Mouse (Mus musculus) heart, postnatal 0 days (tissue): ENCODE data around the gene Rpe. TPM values are rescaled to one million over a fixed set of nuclear protein-coding genes. Genes with fewer than 3 reads are reported as not detected.

ENCODE experiments used
- ATAC-seq: fragments of 200-750 bp; cut with Nextera tagmentation; 2 replicates; pipeline ENCODE4 v1.8.0; 2017; ENCODE audit warnings: low read depth, moderate number of reproducible peaks, moderate library complexity; ENCODE audit not compliant: insufficient read depth
- DNase-seq: peaks from one replicate; pipeline ENCODE4 v3.0.0-alpha.2; 2016; ENCODE audit warnings: low spot score
- H3K27ac ChIP-seq: fragments of 300-500 bp; sonication (generic); 2 replicates; pipeline ENCODE4 v1.5.1; 2014; ENCODE audit warnings: low read depth, mild to moderate bottlenecking
- H3K27me3 ChIP-seq: fragments of 300-500 bp; sonication (generic); 2 replicates; pipeline ENCODE4 v1.6.1; 2014; ENCODE audit warnings: low read length, mixed read lengths; ENCODE audit not compliant: control insufficient read depth, insufficient read depth
- H3K36me3 ChIP-seq: fragments of 300-500 bp; sonication (generic); replicated peaks from 2 replicates; pipeline ENCODE4 v1.6.1; 2014; ENCODE audit warnings: low read length, mixed read lengths; ENCODE audit not compliant: control insufficient read depth, insufficient read depth
- H3K4me1 ChIP-seq: fragments of 300-500 bp; sonication (generic); 2 replicates; pipeline ENCODE4 v1.6.1; 2014; ENCODE audit warnings: antibody characterized with exemption; ENCODE audit not compliant: control insufficient read depth, insufficient read depth
- H3K4me2 ChIP-seq: fragments of 300-500 bp; sonication (generic); 2 replicates; pipeline ENCODE4 v1.6.1; 2014; ENCODE audit warnings: low read depth, mild to moderate bottlenecking, low read length, moderate library complexity
- H3K4me3 ChIP-seq: fragments of 300-500 bp; sonication (generic); 2 replicates; pipeline ENCODE4 v1.5.1; 2014; ENCODE audit warnings: low read depth, low read length
- H3K9ac ChIP-seq: fragments of 300-500 bp; sonication (generic); replicated peaks from 2 replicates; pipeline ENCODE4 v1.6.1; 2014; ENCODE audit warnings: low read depth, low read length, mixed read lengths
- H3K9me3 ChIP-seq: fragments of 300-500 bp; sonication (generic); replicated peaks from 2 replicates; pipeline ENCODE4 v1.6.1; 2016; ENCODE audit warnings: low read length; ENCODE audit not compliant: control insufficient read depth
- CTCF ChIP-seq: IDR thresholded peaks from 2 replicates; pipeline ENCODE4 v1.5.1; 2016; ENCODE audit warnings: antibody characterized with exemption, control low read depth, low read depth
- EP300 ChIP-seq: IDR thresholded peaks from 2 replicates; pipeline ENCODE4 v1.6.1; 2016; ENCODE audit warnings: antibody characterized with exemption, low read depth
- WGBS: fragments of 180-500 bp; shearing (Covaris S2); extraction: QIAGEN DNeasy Blood & Tissue Kit; methylation state at CpG from one replicate; pipeline ENCODE4 v1.1.7; 2014; 5-methylcytosine and 5-hydroxymethylcytosine counted together
- polyA plus RNA-seq: library from polyadenylated mRNA; unstranded; fragments of >200 nt; fragmentation: Nextera tagmentation; extraction: Ambion mirVana; gene quantifications from 2 replicates; pipeline ENCODE4 v1.2.1, GENCODE M21; 2015
- total RNA-seq: library from RNA; depleted of rRNA; stranded (reverse); fragments of >200 nt; gene quantifications from 2 replicates; pipeline ENCODE4 v1.2.3, GENCODE M21; 2014; ENCODE audit warnings: low replicate concordance; rRNA removed

Rpe gene
- total and polyA plus RNA-seq, 2 experiments from 2014 or later, result 16.6 to 17.4 TPM

DNA sequence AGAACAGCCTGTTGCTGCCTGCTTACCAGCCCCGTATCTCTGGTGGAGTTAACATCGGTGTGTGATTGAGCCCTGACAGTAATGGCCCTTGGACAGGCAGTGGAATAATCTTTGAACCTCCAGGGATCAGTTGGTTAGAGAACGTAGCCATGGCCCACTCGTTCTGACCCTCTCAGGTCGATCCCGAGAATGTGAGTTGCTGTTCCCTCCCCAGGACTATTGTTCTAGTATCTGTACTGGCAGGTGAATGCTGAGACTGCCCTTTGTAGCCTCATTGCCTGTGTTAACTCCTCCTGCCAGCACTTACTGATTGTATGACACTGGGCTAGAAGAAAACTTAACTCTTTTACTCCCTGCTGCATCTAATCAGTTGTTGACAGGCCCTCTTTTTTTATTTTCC, 3.9 kb downstream of the Rpe start:
- Histone ChIP-seq H3K9ac (no peak overlapping the region), H3K36me3 (peaks cover 6% of the 10 kb centered on the region; the same call in 1 of the 2 replicates), H3K4me3 (no peak overlapping the region), H3K27ac (no peak overlapping the region), H3K27me3 (no peaks in the 10 kb centered on the region), H3K9me3 (no peaks in the 10 kb centered on the region), H3K4me2 (no peak overlapping the region), H3K4me1 (peaks cover 6% of the 10 kb centered on the region)
- WGBS, result 24% methylated on average over 6 of the region's 6 CpGs
- no peak for ATAC-seq
- TF ChIP-seq EP300, result no peak
- no peak for TF ChIP-seq CTCF
- DNase-seq, result no peak

GRCm38 (mm10) chr1:66712859-66713258, 12.2 kb downstream of the Rpe start:
- ATAC-seq, result no peak
- Histone ChIP-seq H3K4me3 (no peak overlapping the region), H3K4me2 (no peak overlapping the region), H3K9me3 (no peaks in the 10 kb centered on the region), H3K4me1 (no peaks in the 10 kb centered on the region), H3K27me3 (no peaks in the 10 kb centered on the region), H3K27ac (no peak overlapping the region), H3K36me3 (peaks cover 40% of the 10 kb centered on the region), H3K9ac (no peak overlapping the region)
- TF ChIP-seq EP300 (no peak), CTCF (no peak)
- WGBS, result 88% methylated on average over 3 of the region's 3 CpGs
- no peak for DNase-seq

GRCm38 (mm10) chr1:66730581-66730980, 29.9 kb downstream of the Rpe start:
- no peaks in the 10 kb centered on the region for H3K27me3 ChIP-seq
- DNase-seq (no peak), ATAC-seq (no peak)
- H3K4me3 ChIP-seq, result no peak overlapping the region
- H3K4me2 ChIP-seq, result no peak overlapping the region
- H3K27ac ChIP-seq, result no peak overlapping the region
- no peaks in the 10 kb centered on the region for H3K9me3 ChIP-seq
- peaks cover 29% of the 10 kb centered on the region for H3K36me3 ChIP-seq
- TF ChIP-seq EP300 (no peak), CTCF (no peak)
- 44% methylated on average over 1 of the region's 1 CpGs for WGBS
- H3K9ac ChIP-seq, result no peak overlapping the region
- no peaks in the 10 kb centered on the region for H3K4me1 ChIP-seq

DNA sequence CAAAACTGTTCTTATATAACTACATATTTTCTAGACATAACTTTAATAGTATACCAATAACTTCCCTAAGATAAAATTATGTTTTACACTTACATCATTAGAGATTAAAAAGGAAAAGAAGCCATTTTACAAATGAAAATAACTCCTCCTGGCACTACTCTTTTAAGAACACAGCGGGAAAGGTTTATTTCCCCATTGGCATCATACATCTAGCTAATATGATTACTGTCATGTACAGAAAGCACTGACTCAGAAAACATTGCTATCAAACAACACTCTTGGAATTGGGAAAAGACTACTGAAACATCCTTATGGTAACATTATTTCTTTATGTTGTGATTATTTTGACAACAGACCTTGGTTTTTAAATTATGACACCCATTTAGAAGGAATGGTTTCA, 68.1 kb downstream of the Rpe start:
- Histone ChIP-seq H3K9ac (no peak overlapping the region), H3K27ac (no peak overlapping the region), H3K27me3 (no peaks in the 10 kb centered on the region), H3K9me3 (no peaks in the 10 kb centered on the region), H3K4me1 (no peaks in the 10 kb centered on the region), H3K4me2 (no peak overlapping the region), H3K4me3 (no peak overlapping the region), H3K36me3 (peaks cover 32% of the 10 kb centered on the region)
- TF ChIP-seq CTCF (no peak), EP300 (no peak)
- ATAC-seq (no peak), DNase-seq (no peak)
- 91% methylated on average over 1 of the region's 1 CpGs for WGBS

Other genes starting within 250 kb of the Rpe start
- 0.04 TPM in 1 of 2 replicates, not detected in the other for gene Unc80, start 232.5 kb upstream of the Rpe start, total RNA-seq
- gene Unc80, start 232.5 kb upstream of the Rpe start, polyA plus RNA-seq, result 0.04 TPM in 2 replicates
- gene Kansl1l, start 116.7 kb downstream of the Rpe start, total RNA-seq, result 22.5 and 26.6 TPM in 2 replicates
- gene Kansl1l, start 116.7 kb downstream of the Rpe start, polyA plus RNA-seq, result 9.4 and 9.6 TPM in 2 replicates
- gene Acadl, start 162.4 kb downstream of the Rpe start, total RNA-seq, result 144 and 267 TPM in 2 replicates
- gene Acadl, start 162.4 kb downstream of the Rpe start, polyA plus RNA-seq, result 1,733 and 1,796 TPM in 2 replicates
- 128 and 160 TPM in 2 replicates for gene Myl1, start 244.6 kb downstream of the Rpe start, total RNA-seq
- 388 and 459 TPM in 2 replicates for gene Myl1, start 244.6 kb downstream of the Rpe start, polyA plus RNA-seq